Mouse (Mus musculus) B cell, adult 62 days (primary cell): Measurements from ENCODE around the gene Kpna2. TPM values are rescaled to one million over a fixed set of nuclear protein-coding genes. Genes with fewer than 3 reads are reported as not detected.

ENCODE experiments used
- total RNA-seq: library from RNA; stranded (reverse); gene quantifications from 4 replicates; pipeline ENCODE4 v1.2.4, GENCODE M21; 2023

Gene Kpna2
- 19.2 to 26.8 TPM (median 24.7 TPM) in 4 replicates for total RNA-seq

DNA sequence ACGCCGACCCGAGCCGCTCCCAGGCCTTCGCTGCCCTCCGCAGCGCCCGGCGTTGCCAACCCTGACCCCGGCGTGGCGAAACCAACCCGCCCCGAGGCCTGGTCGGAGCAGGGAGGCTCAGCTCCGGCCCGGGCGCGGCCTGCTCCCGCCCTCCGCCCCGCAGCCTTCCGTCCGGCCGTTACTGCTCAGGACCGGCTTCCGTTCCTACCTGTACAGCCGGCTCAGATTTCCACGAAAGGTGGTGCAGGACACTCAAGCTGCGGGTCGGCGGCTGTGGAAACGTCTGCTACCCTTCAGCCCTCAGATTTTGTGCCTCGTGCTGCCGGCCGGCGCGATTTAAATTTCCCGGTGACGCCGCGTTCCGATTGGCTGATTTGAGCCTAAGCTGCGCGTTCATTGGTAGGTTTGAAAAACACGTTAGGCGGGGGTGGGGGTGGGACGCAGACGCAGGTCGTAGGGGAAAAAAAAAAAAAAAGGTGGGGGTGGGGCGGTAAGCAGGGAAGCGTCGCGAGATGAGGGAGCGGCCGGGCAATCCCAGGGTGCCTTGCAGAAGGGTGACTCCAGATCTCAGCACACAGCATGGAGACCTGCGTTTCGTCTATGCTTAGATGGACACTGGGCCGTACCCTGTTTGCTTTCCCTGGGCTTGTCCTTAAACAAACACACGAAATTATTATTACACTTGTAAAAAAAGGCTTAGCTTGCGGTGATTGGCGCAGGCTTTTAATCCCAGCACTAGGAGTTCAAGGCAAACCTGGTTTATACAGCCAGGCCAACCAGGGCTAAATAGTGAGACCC lies at the start of gene Kpna2:
Gene Kpna2 (minus strand): TSS at position 391 of the 798 bp plus-strand sequence.

DNA sequence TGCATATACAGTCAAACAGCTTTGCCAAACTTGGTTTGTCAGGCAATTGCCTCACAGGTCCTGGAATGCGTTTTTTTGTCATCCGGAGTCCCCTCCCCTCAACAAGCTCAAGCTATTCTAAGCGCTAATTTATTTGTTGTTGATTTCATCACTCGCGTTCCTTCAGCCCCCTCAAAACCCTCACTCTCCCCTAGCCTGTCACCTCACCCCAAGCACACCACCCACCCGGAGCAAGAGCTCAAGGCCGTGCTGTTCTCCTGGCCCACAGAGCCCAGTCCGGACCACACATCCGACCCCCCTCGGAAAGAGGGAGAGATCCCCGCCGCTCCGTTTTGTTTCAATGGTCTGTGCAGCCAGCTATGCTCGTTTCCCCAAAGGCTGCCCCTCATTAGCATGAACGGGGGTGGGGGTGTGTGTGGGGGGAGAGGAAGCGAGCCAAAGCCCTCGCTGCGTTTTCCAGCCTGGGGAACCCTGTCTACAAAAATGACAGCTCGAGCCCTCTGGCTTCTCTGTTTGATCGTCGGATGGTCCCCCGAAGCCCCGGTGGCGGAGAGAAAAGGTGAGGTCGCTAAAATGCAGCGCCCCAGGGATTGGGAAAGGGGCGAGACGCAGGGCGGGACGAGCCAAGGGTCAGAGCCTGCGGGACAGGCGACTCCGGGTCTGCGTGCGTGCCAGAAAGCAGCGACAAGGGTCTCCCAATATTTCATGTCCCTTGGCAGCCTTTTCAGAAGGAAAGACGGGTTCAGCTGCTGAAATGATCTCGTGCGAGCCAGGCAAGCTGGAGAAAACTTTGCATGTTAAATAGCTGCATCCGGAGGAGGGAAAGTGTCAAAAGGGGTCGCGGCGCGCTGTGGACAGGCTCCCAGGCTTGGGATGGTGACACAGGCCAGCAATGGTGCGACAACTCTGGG lies 26.3 kb upstream of the Kpna2 start, which contains the start of gene 1810010H24Rik:
Gene 1810010H24Rik (plus strand): TSS at position 271 of the 911 bp plus-strand sequence.

Other genes starting within 250 kb of the Kpna2 start
- gene Pecam1, start 248.9 kb downstream of the Kpna2 start, total RNA-seq: 236 to 256 TPM (median 243 TPM) in 4 replicates
- gene Milr1, start 248.3 kb downstream of the Kpna2 start, total RNA-seq: 14.2 to 19.3 TPM (median 18.9 TPM) in 4 replicates
- 50.8 to 63.0 TPM (median 58.9 TPM) in 4 replicates for gene Polg2, start 220.0 kb downstream of the Kpna2 start, total RNA-seq
- 3,223 to 3,518 TPM (median 3,346 TPM) in 4 replicates for gene Ddx5, start 210.4 kb downstream of the Kpna2 start, total RNA-seq
- 21.4 to 31.1 TPM (median 25.6 TPM) in 4 replicates for gene Cep95, start 210.3 kb downstream of the Kpna2 start, total RNA-seq
- gene Smurf2, start 78.8 kb downstream of the Kpna2 start, total RNA-seq: 47.9 to 57.2 TPM (median 52.7 TPM) in 4 replicates
- gene 1810010H24Rik, start 26.1 kb upstream of the Kpna2 start, total RNA-seq: 4.9 to 6.4 TPM (median 5.1 TPM) in 4 replicates
- gene Bptf, start 132.6 kb upstream of the Kpna2 start, total RNA-seq: 171 to 178 TPM (median 177 TPM) in 4 replicates
- gene Nol11, start 189.8 kb upstream of the Kpna2 start, total RNA-seq: 36.4 to 46.2 TPM (median 39.9 TPM) in 4 replicates